Mouse (Mus musculus): ENCODE measurements around the gene Skap1.

DNA sequence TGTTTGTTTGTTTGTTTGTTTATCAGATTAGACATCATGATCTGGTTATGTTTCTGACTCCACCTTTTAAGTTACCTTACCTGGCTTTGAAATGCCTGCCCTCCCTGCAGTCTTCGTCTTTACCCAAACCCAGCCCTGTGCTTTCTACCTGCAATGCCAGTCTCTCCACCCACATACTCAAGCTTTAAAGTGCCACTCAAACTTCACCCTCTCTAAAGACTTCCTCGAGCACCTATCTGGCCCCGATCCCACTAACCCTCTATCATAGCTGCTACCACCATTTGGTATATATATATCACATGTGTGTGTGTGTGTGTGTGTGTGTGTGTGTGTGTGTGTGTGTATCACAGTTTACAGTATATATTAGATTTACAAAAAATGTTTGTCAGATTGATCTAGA lies 125.4 kb downstream of the Skap1 start:
- TF ChIP-seq CTCF (IDR thresholded peaks at IDR 0.05) (no peak), POLR2A (IDR thresholded peaks at IDR 0.05; ENCODE audit: insufficient read depth, low read depth, low read length) (no peak)
